Mouse (Mus musculus) cerebellum, adult 2 months (tissue): ENCODE measurements at regions not wholly inside any gene's neighbourhood (a gene's known extent, or its start where the extent isn't known, plus 50 kb on each side); places are given as distances from the start of the nearest gene placed in this dataset.

Experiments used
- CTCF ChIP-seq: fragments of 200-500 bp; IDR thresholded peaks from 2 replicates; pipeline ENCODE4 v1.5.1; 2011; ENCODE audit warnings: low read depth, mild to moderate bottlenecking, control low read depth, low read length, moderate library complexity, borderline replicate concordance; ENCODE audit not compliant: insufficient read depth
- POLR2A ChIP-seq: fragments of 200-500 bp; IDR thresholded peaks from 2 replicates; pipeline ENCODE4 v1.6.1; 2011; ENCODE audit warnings: low read length, control low read depth, borderline replicate concordance; ENCODE audit not compliant: insufficient read depth

DNA sequence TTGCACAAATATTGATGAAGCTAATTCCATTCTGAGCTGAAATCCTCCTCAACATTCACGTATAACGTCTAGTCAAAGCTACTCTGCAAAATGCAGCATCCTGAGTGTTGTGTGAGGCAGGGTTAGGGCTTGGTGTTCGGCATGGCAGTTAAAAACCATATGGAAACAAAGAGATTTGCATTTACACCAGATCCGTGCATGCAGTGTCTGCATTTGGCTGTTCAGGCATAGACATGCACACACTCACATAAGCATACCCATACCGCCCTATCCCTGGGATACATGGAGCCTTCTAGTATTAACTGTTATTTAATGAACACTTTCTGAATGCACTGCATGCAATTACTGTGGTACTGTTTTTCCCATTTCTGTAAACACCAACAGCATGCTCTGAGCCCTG, 872.8 kb upstream of the Pou3f3 start:
- TF ChIP-seq CTCF (no peak), POLR2A (no peak)
